Mouse (Mus musculus): ENCODE measurements at regions not wholly inside any gene's neighbourhood (a gene's known extent, or its start where the extent isn't known, plus 50 kb on each side); places are given as distances from the start of the nearest gene placed in this dataset.

- DNase-seq (ENCODE audit: low spot score in 2 of 2) = no peak
Measured at GRCm38 (mm10) chr8:49015701-49016100, 171.9 kb upstream of the Tenm3 start.

GRCm38 (mm10) chr8:49015200-49015599 lies 171.4 kb upstream of the Tenm3 start:
- DNase-seq (ENCODE audit: low spot score in 2 of 2) = no peak

DNA sequence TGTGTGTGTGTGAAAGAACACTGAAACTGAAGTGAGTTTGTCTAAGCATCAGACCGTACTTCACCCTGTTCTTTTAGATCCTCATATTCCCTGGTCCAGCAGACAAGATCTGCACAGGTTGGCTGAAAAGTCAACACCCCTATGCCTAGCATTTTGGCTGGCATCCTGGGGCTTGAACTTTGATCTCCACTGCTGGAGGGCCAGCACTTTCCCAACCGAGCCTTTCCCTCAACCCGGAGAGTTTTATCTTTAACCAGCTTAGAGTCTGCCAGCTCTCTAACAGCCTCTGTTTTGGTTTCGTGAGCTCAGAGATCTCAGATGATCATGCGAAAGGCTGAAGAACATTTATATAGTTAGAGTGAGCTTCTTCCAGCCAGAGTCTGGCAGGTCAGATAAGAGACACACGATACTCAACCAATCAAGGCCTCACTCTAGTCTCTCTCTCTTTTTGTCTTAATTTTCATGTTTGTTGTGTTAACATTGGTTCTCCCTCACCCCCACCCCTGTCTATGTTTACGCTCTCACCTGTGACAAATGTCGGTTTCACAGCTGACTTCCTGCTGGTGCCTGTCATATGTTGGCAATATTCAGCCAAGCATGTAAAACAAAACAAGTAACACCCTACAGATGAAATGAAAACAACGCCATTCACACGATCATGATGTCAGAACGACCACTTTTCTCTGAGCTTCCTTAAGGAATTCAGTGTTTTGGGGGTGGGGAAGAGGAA lies 162.7 kb upstream of the Tenm3 start:
- DNase-seq (ENCODE audit: low spot score in 2 of 2) = no peak

- DNase-seq (ENCODE audit: low spot score in 2 of 2) = no peak
Measured at GRCm38 (mm10) chr8:48981667-48982066, 137.9 kb upstream of the Tenm3 start.

GRCm38 (mm10) chr8:48980755-48981154 lies 137.0 kb upstream of the Tenm3 start:
- DNase-seq (ENCODE audit: low spot score in 2 of 2) = no peak

DNA sequence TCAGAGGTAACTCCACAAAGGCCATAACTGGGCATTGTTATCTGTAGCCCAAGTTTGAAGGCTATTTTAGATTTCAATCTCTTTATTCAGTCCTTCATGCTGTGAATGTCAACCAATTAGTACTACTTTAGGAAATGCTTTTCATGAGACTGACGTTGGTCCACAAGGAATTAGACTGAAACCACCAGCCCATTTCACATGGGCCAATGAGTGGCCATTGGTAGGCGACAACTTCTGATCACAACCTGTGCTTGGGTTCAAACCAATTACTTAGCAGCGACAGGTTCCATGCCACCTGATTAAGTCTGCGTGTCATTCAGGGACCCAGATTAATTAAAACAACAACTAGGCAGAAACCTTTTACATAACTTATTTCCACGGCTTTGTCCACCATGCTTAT lies 126.9 kb upstream of the Tenm3 start:
- no peak for DNase-seq (ENCODE audit: low spot score in 2 of 2)

DNA sequence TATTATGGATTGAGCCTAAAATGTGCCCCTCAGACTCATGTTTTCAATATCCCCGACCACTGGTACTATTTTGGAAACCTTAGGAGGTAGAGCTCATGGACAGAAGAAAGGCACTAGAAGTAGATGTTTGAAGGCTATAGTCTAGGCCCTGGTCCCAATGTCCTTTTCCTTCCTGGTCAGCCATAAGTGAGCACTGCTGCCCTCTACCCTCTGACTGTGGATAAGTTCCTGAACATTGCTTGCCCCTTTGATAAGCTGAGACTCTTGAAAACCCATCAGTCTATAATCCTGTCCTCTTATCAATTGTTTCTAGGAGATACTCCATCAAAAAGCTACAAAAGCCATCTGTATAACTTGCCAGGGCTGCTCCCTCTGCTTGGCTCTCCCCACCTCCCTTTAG lies 121.2 kb upstream of the Tenm3 start:
- DNase-seq (ENCODE audit: low spot score in 2 of 2) = no peak

DNA sequence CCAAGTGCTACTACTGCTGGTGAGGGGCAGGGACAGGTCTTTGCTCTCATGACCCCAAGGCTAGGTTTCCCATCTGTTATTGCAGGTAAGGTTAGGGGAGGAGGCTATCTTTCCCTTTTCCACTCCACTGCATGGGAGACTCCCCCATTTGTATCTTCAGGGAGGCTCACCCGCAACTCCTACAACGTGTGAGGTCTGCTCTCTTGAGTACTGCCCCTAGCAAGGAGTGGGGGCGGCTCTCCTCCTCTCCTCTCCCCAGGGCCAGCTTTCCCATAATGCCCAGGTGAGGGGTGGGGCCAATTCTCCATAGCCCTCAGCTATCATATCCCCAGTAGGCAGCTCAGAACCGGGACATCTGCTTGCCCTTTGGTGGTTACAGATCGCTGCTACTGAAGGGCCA lies 113.9 kb upstream of the Tenm3 start:
- no peak for DNase-seq (ENCODE audit: low spot score in 2 of 2)

GRCm38 (mm10) chr8:48951412-48951811 lies 107.7 kb upstream of the Tenm3 start:
- DNase-seq (ENCODE audit: low spot score in 2 of 2) = no peak

DNA sequence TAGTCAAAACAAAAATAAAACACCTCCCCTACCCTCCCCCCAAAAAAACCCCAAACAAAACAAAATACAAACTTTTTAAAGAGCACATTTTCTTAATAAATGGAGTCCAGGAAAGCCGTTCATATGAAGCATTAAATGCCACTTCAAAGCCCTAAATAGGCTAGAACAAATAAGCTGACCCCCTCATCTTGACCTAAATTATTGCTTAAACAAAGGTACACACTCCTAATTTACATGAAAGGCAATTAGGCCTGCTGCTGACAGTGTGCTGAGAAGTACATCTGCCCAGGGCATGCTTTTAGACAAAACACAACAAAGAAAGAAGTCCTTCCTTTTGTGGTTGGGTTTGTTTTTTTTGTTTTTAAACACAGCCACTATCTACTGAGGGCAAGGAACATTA lies 100.4 kb upstream of the Tenm3 start:
- DNase-seq (ENCODE audit: low spot score in 2 of 2) = no peak

- no peak for DNase-seq (ENCODE audit: low spot score in 2 of 2)
Measured at GRCm38 (mm10) chr8:48937144-48937543, 93.4 kb upstream of the Tenm3 start.

DNA sequence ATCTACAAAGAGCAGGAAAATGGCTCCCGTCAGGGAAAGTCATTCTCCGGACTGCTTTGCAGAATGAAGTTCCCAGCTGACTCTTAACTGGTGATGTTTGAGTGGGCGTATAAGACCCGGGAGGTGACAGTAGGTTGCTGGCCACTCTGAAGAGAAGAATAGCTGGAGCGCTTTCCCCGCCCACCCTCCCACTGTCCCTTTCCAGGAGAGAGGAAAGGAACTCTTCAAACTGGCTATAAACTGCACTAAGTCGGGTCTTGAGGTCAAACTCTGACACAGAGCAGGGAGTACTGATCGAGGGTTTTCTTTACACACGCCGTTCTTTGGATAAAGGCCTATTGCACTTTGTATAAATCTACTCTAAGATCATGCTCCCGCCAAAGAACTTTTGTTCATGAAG lies 83.4 kb upstream of the Tenm3 start:
- no peak for DNase-seq (ENCODE audit: low spot score in 2 of 2)

- DNase-seq (ENCODE audit: low spot score in 2 of 2) = no peak
Measured at GRCm38 (mm10) chr8:48915275-48915674, 71.5 kb upstream of the Tenm3 start.

DNA sequence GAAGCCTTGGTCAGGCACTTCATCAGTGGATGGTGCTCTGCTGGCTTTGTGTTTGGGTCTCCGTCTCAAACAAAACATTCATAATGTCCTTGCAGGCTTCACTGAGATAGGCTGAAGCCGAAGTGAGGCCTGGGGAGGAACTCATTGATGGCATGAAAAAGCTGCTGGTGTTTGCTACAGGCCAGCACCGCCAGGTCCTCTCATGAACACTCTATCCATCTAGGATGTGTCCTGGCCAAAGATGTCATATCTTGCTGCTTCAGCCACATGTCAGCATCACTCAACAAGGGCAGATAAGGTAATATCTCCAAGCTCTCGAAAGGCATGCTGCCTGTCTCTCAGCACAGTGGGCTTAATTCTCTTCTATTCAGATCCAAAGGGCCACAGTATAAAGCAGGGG lies 69.1 kb upstream of the Tenm3 start:
- DNase-seq (ENCODE audit: low spot score in 2 of 2) = no peak

DNA sequence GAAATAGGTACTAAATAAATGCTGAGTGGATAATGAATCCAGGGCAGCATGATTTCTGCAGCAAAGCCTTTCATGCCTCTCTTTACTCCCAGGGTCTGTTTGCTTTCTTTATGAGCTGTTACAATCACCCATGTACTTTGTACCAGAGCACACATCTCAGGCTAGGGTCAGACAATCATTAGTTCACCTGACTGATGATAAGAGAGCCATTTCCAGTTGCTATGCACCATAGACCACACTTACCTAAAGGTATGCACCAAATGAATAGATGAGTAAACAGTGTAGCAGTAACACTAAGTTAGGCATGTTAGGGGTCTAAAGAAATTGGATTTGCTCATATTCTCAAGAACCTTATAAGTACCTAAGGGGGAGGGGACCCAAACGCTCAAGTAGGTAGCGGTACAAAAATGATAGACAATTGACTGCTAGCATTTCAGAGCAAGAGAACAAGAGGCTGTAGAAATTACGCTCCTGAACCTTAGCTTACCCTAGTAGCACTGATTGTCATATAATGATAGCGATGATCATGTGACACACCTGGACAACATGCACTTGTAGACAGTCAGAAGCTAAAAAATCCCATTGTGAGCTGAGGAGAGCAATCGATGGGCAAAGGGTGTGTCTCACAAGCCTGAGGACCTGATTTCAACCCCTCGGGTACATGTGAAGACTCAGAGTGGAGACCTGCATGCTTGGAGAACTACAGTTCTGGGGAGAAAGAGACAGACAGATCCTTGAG lies 58.1 kb upstream of the Tenm3 start:
- no peak for DNase-seq (ENCODE audit: low spot score in 2 of 2)

DNA sequence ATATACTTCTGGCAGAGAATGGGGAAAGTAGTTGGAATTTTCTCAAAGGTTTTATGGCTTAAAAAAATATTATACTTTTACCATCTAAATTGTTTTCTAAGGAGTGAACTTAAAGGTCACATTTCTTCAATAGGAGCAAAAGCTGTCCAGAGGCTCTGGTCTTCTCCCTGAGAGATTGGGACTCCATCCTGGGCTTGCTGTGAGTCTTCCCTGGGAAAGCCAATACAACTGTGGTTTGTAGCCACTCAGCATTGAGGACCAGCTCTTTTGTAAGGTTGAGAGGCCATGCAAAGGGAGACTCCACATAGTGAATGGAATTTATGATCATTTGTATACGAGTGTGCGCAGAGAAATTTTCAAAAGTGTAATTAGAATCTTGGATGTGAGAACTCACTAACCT lies 52.9 kb upstream of the Tenm3 start:
- no peak for DNase-seq (ENCODE audit: low spot score in 2 of 2)

GRCm38 (mm10) chr8:48896251-48896650 lies 52.5 kb upstream of the Tenm3 start:
- DNase-seq (ENCODE audit: low spot score in 2 of 2) = no peak

- no peak for DNase-seq (ENCODE audit: low spot score in 2 of 2)
Measured at GRCm38 (mm10) chr8:48895586-48895985, 51.8 kb upstream of the Tenm3 start.
